In the genomic region with DNA sequence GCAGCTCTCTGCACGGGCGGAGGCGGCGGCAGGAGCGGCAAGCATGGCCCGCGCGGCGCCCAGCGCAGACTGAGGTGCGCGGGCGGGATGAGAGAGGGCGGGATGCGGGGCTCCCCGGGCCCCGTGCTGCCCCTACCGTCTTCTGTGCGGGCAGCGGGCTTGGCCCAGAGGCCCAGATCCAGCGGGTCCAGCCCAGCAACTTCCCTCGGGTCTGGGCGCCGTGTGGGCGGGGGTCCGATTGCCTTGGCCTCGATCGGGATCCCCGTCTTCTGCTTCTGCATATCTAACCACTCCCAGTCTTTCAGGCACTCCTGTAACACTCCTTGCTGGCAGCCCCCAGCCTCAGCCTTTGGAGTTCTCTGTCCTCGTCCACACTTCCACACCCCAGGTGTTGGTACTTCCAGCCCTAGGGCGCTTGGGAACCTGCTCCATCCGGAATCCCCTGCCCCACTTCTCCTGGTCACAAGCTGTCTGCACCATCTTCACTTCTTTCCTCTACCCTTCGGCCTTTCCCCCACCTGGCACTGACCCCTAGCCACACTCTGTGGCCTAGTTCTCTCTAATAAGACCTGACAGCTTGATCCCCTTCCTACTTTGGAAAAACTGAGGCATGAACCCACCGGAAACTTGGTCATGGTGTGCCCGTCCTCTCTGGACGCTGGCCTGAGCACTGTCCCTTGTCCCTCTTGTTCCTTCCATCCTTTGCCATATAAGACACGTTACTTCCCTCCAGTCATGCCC, we compare ENCODE assay signal across 8 mouse cellular contexts. TPM values are rescaled to one million over a fixed set of nuclear protein-coding genes. Genes with fewer than 3 reads are reported as not detected.
DNase-seq lines count a peak whose midpoint lies in the region; ATAC-seq lines count a peak whose summit lies in the region.

No protein-coding gene starts in this region.

- no peaks in the 10 kb centered on the region for H3K9me3 ChIP-seq in forebrain, embryonic 12.5 days
- no peaks in the 10 kb centered on the region for H3K9me3 ChIP-seq in kidney, embryonic 16.5 days (ENCODE audit: low read length)
- H3K9me3 ChIP-seq in neural tube, embryonic 12.5 days: no peaks in the 10 kb centered on the region

- peak overlapping the region; percentile 85 for H3K4me2 ChIP-seq in forebrain, embryonic 12.5 days
- H3K4me2 ChIP-seq in kidney, embryonic 16.5 days (replicated peaks; ENCODE audit: low read depth, low read length): peak overlapping the region; percentile 83
- H3K4me2 ChIP-seq in neural tube, embryonic 12.5 days (replicated peaks): peak overlapping the region; percentile 88

- peak overlapping the region; percentile 85 for H3K4me3 ChIP-seq in forebrain, embryonic 12.5 days (replicated peaks)
- H3K4me3 ChIP-seq in kidney, embryonic 16.5 days (ENCODE audit: low read length): peak overlapping the region; percentile 84
- H3K4me3 ChIP-seq in neural tube, embryonic 12.5 days: peak overlapping the region; percentile 79

- peak; percentile 79 for ATAC-seq in forebrain, embryonic 12.5 days (ENCODE audit: low FRiP score)
- ATAC-seq in kidney, embryonic 16.5 days (ENCODE audit: low FRiP score, low TSS enrichment): peak; percentile 29
- ATAC-seq in neural tube, embryonic 12.5 days (ENCODE audit: low FRiP score, low read depth): peak; percentile 72

- DNase-seq in gastrocnemius, adult 18-20 months (ENCODE audit: low spot score): peak; percentile 33
- no peak for DNase-seq in gastrocnemius, postnatal 14 days
- DNase-seq in right cerebral cortex, postnatal 36 days (ENCODE audit: low spot score in 2 of 2): peak; percentile 39 to 46
- DNase-seq in right cerebral cortex, adult 18-20 months: no peak
- DNase-seq in right cerebral cortex, postnatal 4 days: no peak

- 2% methylated on average over 28 of the region's 37 CpGs for WGBS in forebrain, embryonic 12.5 days
- WGBS in kidney, embryonic 16.5 days: under 1% methylated on average over 30 of the region's 37 CpGs
- under 1% methylated on average over 32 of the region's 37 CpGs for WGBS in neural tube, embryonic 12.5 days

- peaks cover 22% of the 10 kb centered on the region for H3K4me1 ChIP-seq in forebrain, embryonic 12.5 days
- H3K4me1 ChIP-seq in kidney, embryonic 16.5 days (ENCODE audit: insufficient read depth, low read length): peaks cover 42% of the 10 kb centered on the region
- peaks cover 35% of the 10 kb centered on the region for H3K4me1 ChIP-seq in neural tube, embryonic 12.5 days

- peak overlapping the region; percentile 93 for H3K9ac ChIP-seq in forebrain, embryonic 12.5 days
- H3K9ac ChIP-seq in kidney, embryonic 16.5 days (replicated peaks; ENCODE audit: low read length): peak overlapping the region; percentile 87
- H3K9ac ChIP-seq in neural tube, embryonic 12.5 days: peak overlapping the region; percentile 85

- peak overlapping the region; percentile 71 for H3K27ac ChIP-seq in forebrain, embryonic 12.5 days
- H3K27ac ChIP-seq in kidney, embryonic 16.5 days (ENCODE audit: low read length): peak overlapping the region; percentile 62
- H3K27ac ChIP-seq in neural tube, embryonic 12.5 days: peak overlapping the region; percentile 57; the same call in 1 of the 2 replicates

- 0 out of 2 replicates have a peak, but pooled peaks cover 4% of the 10 kb centered on the region for H3K36me3 ChIP-seq in forebrain, embryonic 12.5 days (replicated peaks)
- no peaks in the 10 kb centered on the region for H3K36me3 ChIP-seq in kidney, embryonic 16.5 days (ENCODE audit: insufficient read depth, low read length)
- H3K36me3 ChIP-seq in neural tube, embryonic 12.5 days: no peaks in the 10 kb centered on the region

- no peaks in the 10 kb centered on the region for H3K27me3 ChIP-seq in forebrain, embryonic 12.5 days
- no peaks in the 10 kb centered on the region for H3K27me3 ChIP-seq in kidney, embryonic 16.5 days (ENCODE audit: insufficient read depth, low read length)
- no peaks in the 10 kb centered on the region for H3K27me3 ChIP-seq in neural tube, embryonic 12.5 days (replicated peaks)

- intact Hi-C loops in gastrocnemius, postnatal 14 days (cut with DNase I; ENCODE audit: low total_unique reads): no loop called here

RNA-seq across cellular contexts. Expression of a gene that starts 0.5 kb away (rescaled TPM):
- total RNA-seq in gastrocnemius, adult 18-20 months (2021): 10 to 100 TPM; 45.6 to 54.6 TPM
- 10 to 100 TPM; 32.0 to 35.6 TPM for total RNA-seq in gastrocnemius, postnatal 14 days (2021)
- polyA plus RNA-seq in forebrain, embryonic 12.5 days (2016; fragmentation: Nextera tagmentation; extraction: Ambion mirVana): 26.2 and 27.2 TPM in 2 replicates
- polyA plus RNA-seq in kidney, embryonic 16.5 days (2015; fragmentation: Nextera tagmentation; extraction: Ambion mirVana): 25.1 and 27.6 TPM in 2 replicates
- 35.0 and 37.1 TPM in 2 replicates for polyA plus RNA-seq in neural tube, embryonic 12.5 days (2016; fragmentation: Nextera tagmentation; extraction: Ambion mirVana)

RNA-seq across cellular contexts. Expression of a gene that starts 17.9 kb away (rescaled TPM):
- total RNA-seq in gastrocnemius, adult 18-20 months (2021): 1 to 10 TPM; 3.6 to 4.4 TPM
- total RNA-seq in gastrocnemius, postnatal 14 days (2021): 1 to 10 TPM; 3.3 to 4.1 TPM
- polyA plus RNA-seq in forebrain, embryonic 12.5 days (2016; fragmentation: Nextera tagmentation; extraction: Ambion mirVana): 13.2 and 14.4 TPM in 2 replicates
- polyA plus RNA-seq in kidney, embryonic 16.5 days (2015; fragmentation: Nextera tagmentation; extraction: Ambion mirVana): 14.8 and 16.6 TPM in 2 replicates
- 9.9 and 11.9 TPM in 2 replicates for polyA plus RNA-seq in neural tube, embryonic 12.5 days (2016; fragmentation: Nextera tagmentation; extraction: Ambion mirVana)

Comparison
In these comparisons a context has a peak if more than half of its experiments do, and no peak if none do; other contexts are left out.
1. DNase-seq: peak in gastrocnemius, adult 18-20 months (single experiment) and right cerebral cortex, postnatal 36 days (2 of 2); none in gastrocnemius, postnatal 14 days (single experiment), right cerebral cortex, adult 18-20 months (single experiment) and right cerebral cortex, postnatal 4 days (single experiment).
2. ATAC-seq: peak in every context shown above with its lines; median percentile 79 in forebrain, embryonic 12.5 days; 72 in neural tube, embryonic 12.5 days; 29 in kidney, embryonic 16.5 days.
3. Peak in every context shown above with its lines, with median percentiles within 50 percentile points of each other: H3K27ac ChIP-seq, H3K4me2 ChIP-seq, H3K4me3 ChIP-seq and H3K9ac ChIP-seq.